Mouse (Mus musculus): Measurements from ENCODE around the gene Gm11595. TPM values are rescaled to one million over a fixed set of nuclear protein-coding genes. Genes with fewer than 3 reads are reported as not detected.
"Not testable (repeated sequence)": the region's sequence is repeated elsewhere in the genome, so short reads cannot be mapped to it uniquely, and the experiment has no call there.

Gm11595 gene
- polyA plus RNA-seq (2014; fragmentation: Nextera tagmentation; extraction: Ambion mirVana), result not detected in 2 replicates

GRCm38 (mm10) chr11:99772813-99773212, at the start of gene Gm11595:
Gene Gm11595 (minus strand): TSS chr11:99772913.
- DNase-seq (ENCODE audit: low spot score); H3K36me3 ChIP-seq (ENCODE audit: control insufficient read depth, insufficient read depth, low read length); H3K4me1 ChIP-seq (replicated peaks; ENCODE audit: control insufficient read depth, insufficient read depth, low read length); H3K4me3 ChIP-seq (ENCODE audit: low read depth, low read length); H3K9ac ChIP-seq (ENCODE audit: low read depth, low read length); H3K27ac ChIP-seq (ENCODE audit: low read depth, low read length); H3K27me3 ChIP-seq (replicated peaks; ENCODE audit: control insufficient read depth, insufficient read depth, low read length); H3K4me2 ChIP-seq; H3K9me3 ChIP-seq (ENCODE audit: control insufficient read depth, low read length); ATAC-seq (replicated peaks; ENCODE audit: low FRiP score): not testable (repeated sequence)

GRCm38 (mm10) chr11:99815566-99815965, 42.9 kb upstream of the Gm11595 start, which contains the start of gene Gm11564:
Gene Gm11564 (minus strand): TSS chr11:99815666.
- not testable (repeated sequence) for H3K27ac ChIP-seq (ENCODE audit: low read depth, low read length); H3K4me3 ChIP-seq (ENCODE audit: low read depth, low read length); H3K9me3 ChIP-seq (ENCODE audit: control insufficient read depth, low read length); H3K9ac ChIP-seq (ENCODE audit: low read depth, low read length); H3K4me2 ChIP-seq; H3K36me3 ChIP-seq (ENCODE audit: control insufficient read depth, insufficient read depth, low read length); DNase-seq (ENCODE audit: low spot score); H3K4me1 ChIP-seq (replicated peaks; ENCODE audit: control insufficient read depth, insufficient read depth, low read length); ATAC-seq (replicated peaks; ENCODE audit: low FRiP score); H3K27me3 ChIP-seq (replicated peaks; ENCODE audit: control insufficient read depth, insufficient read depth, low read length)
- WGBS, result 86% methylated on average over 2 of the region's 2 CpGs

- H3K27me3 ChIP-seq (replicated peaks; ENCODE audit: control insufficient read depth, insufficient read depth, low read length); H3K4me2 ChIP-seq; DNase-seq (ENCODE audit: low spot score); H3K9ac ChIP-seq (ENCODE audit: low read depth, low read length); H3K4me1 ChIP-seq (replicated peaks; ENCODE audit: control insufficient read depth, insufficient read depth, low read length); H3K4me3 ChIP-seq (ENCODE audit: low read depth, low read length); H3K27ac ChIP-seq (ENCODE audit: low read depth, low read length); ATAC-seq (replicated peaks; ENCODE audit: low FRiP score); H3K9me3 ChIP-seq (ENCODE audit: control insufficient read depth, low read length); H3K36me3 ChIP-seq (ENCODE audit: control insufficient read depth, insufficient read depth, low read length): not testable (repeated sequence)
These were observed 37.1 kb upstream of the Gm11595 start, which contains the start of gene Krtap4-13 for GRCm38 (mm10) chr11:99809792-99810191. Gene Krtap4-13 (minus strand): TSS chr11:99809892.

GRCm38 (mm10) chr11:99804346-99804745, 31.6 kb upstream of the Gm11595 start, which contains the start of gene Gm11554:
Gene Gm11554 (minus strand): TSS chr11:99804446.
- not testable (repeated sequence) for H3K36me3 ChIP-seq (ENCODE audit: control insufficient read depth, insufficient read depth, low read length); ATAC-seq (replicated peaks; ENCODE audit: low FRiP score)
- WGBS, result no CpG with 5 or more reads among the region's 1 CpGs

GRCm38 (mm10) chr11:99798832-99799231, 26.1 kb upstream of the Gm11595 start, which contains the start of gene Gm11569:
Gene Gm11569 (minus strand): TSS chr11:99798932.
- not testable (repeated sequence) for H3K9me3 ChIP-seq (ENCODE audit: control insufficient read depth, low read length); H3K27me3 ChIP-seq (replicated peaks; ENCODE audit: control insufficient read depth, insufficient read depth, low read length); H3K36me3 ChIP-seq (ENCODE audit: control insufficient read depth, insufficient read depth, low read length); ATAC-seq (replicated peaks; ENCODE audit: low FRiP score); DNase-seq (ENCODE audit: low spot score); H3K4me2 ChIP-seq; H3K9ac ChIP-seq (ENCODE audit: low read depth, low read length); H3K27ac ChIP-seq (ENCODE audit: low read depth, low read length); H3K4me3 ChIP-seq (ENCODE audit: low read depth, low read length); H3K4me1 ChIP-seq (replicated peaks; ENCODE audit: control insufficient read depth, insufficient read depth, low read length)
- no CpG with 5 or more reads among the region's 1 CpGs for WGBS

More at GRCm38 (mm10) chr11:99804346-99804745, 31.6 kb upstream of the Gm11595 start, which contains the start of gene Gm11554:
- H3K9me3 ChIP-seq (ENCODE audit: control insufficient read depth, low read length); H3K4me2 ChIP-seq; H3K4me1 ChIP-seq (replicated peaks; ENCODE audit: control insufficient read depth, insufficient read depth, low read length); H3K27ac ChIP-seq (ENCODE audit: low read depth, low read length); H3K9ac ChIP-seq (ENCODE audit: low read depth, low read length); DNase-seq (ENCODE audit: low spot score); H3K27me3 ChIP-seq (replicated peaks; ENCODE audit: control insufficient read depth, insufficient read depth, low read length); H3K4me3 ChIP-seq (ENCODE audit: low read depth, low read length): not testable (repeated sequence)

GRCm38 (mm10) chr11:99793367-99793766, 20.7 kb upstream of the Gm11595 start, which contains the start of gene Gm11596:
Gene Gm11596 (minus strand): TSS chr11:99793467.
- ATAC-seq (replicated peaks; ENCODE audit: low FRiP score) (no peak), DNase-seq (ENCODE audit: low spot score) (no peak)
- H3K9ac ChIP-seq (ENCODE audit: low read depth, low read length), result no peak within 1 kb of the TSS
- no peak within 1 kb of the TSS for H3K27ac ChIP-seq (ENCODE audit: low read depth, low read length)
- 75% methylated on average over 2 of the region's 2 CpGs for WGBS
- no peaks in the 10 kb centered on the region for H3K27me3 ChIP-seq (replicated peaks; ENCODE audit: control insufficient read depth, insufficient read depth, low read length)
- H3K4me2 ChIP-seq, result no peak within 1 kb of the TSS
- no peaks in the 10 kb centered on the region for H3K4me1 ChIP-seq (replicated peaks; ENCODE audit: control insufficient read depth, insufficient read depth, low read length)
- no peaks in the 10 kb centered on the region for H3K9me3 ChIP-seq (ENCODE audit: control insufficient read depth, low read length)
- H3K4me3 ChIP-seq (ENCODE audit: low read depth, low read length), result no peak within 1 kb of the TSS
- no peaks in the 10 kb centered on the region for H3K36me3 ChIP-seq (ENCODE audit: control insufficient read depth, insufficient read depth, low read length)

GRCm38 (mm10) chr11:99784900-99785299, 12.2 kb upstream of the Gm11595 start, which contains the start of gene Krtap4-9:
Gene Krtap4-9 (plus strand): TSS chr11:99785200.
- H3K4me2 ChIP-seq; H3K27ac ChIP-seq (ENCODE audit: low read depth, low read length); H3K4me1 ChIP-seq (replicated peaks; ENCODE audit: control insufficient read depth, insufficient read depth, low read length); H3K4me3 ChIP-seq (ENCODE audit: low read depth, low read length); H3K9me3 ChIP-seq (ENCODE audit: control insufficient read depth, low read length); H3K27me3 ChIP-seq (replicated peaks; ENCODE audit: control insufficient read depth, insufficient read depth, low read length); H3K36me3 ChIP-seq (ENCODE audit: control insufficient read depth, insufficient read depth, low read length); H3K9ac ChIP-seq (ENCODE audit: low read depth, low read length); ATAC-seq (replicated peaks; ENCODE audit: low FRiP score); DNase-seq (ENCODE audit: low spot score): not testable (repeated sequence)

- H3K9me3 ChIP-seq (ENCODE audit: control insufficient read depth, low read length), result no peaks in the 10 kb centered on the region
- ATAC-seq (replicated peaks; ENCODE audit: low FRiP score), result no peak
- no peak within 1 kb of the TSS for H3K9ac ChIP-seq (ENCODE audit: low read depth, low read length)
- no peak within 1 kb of the TSS for H3K4me2 ChIP-seq
- no peak within 1 kb of the TSS for H3K27ac ChIP-seq (ENCODE audit: low read depth, low read length)
- no peak within 1 kb of the TSS for H3K4me3 ChIP-seq (ENCODE audit: low read depth, low read length)
- H3K36me3 ChIP-seq (ENCODE audit: control insufficient read depth, insufficient read depth, low read length), result no peaks in the 10 kb centered on the region
- no peaks in the 10 kb centered on the region for H3K4me1 ChIP-seq (replicated peaks; ENCODE audit: control insufficient read depth, insufficient read depth, low read length)
- H3K27me3 ChIP-seq (replicated peaks; ENCODE audit: control insufficient read depth, insufficient read depth, low read length), result no peaks in the 10 kb centered on the region
- 90% methylated on average over 2 of the region's 2 CpGs for WGBS
- DNase-seq (ENCODE audit: low spot score), result no peak
These were observed 7.9 kb upstream of the Gm11595 start, which contains the start of gene Krtap4-8 for GRCm38 (mm10) chr11:99780604-99781003. Gene Krtap4-8 (minus strand): TSS chr11:99780704.

GRCm38 (mm10) chr11:99778401-99778800, 5.7 kb upstream of the Gm11595 start:
- 68% methylated on average over 7 of the region's 7 CpGs for WGBS

More at GRCm38 (mm10) chr11:99778401-99778800, 5.7 kb upstream of the Gm11595 start:
- Histone ChIP-seq H3K4me3 (ENCODE audit: low read depth, low read length) (no peak overlapping the region), H3K9me3 (ENCODE audit: control insufficient read depth, low read length) (no peaks in the 10 kb centered on the region), H3K4me2 (no peak overlapping the region), H3K27ac (ENCODE audit: low read depth, low read length) (no peak overlapping the region), H3K9ac (ENCODE audit: low read depth, low read length) (no peak overlapping the region), H3K36me3 (ENCODE audit: control insufficient read depth, insufficient read depth, low read length) (no peaks in the 10 kb centered on the region), H3K4me1 (replicated peaks; ENCODE audit: control insufficient read depth, insufficient read depth, low read length) (no peaks in the 10 kb centered on the region), H3K27me3 (replicated peaks; ENCODE audit: control insufficient read depth, insufficient read depth, low read length) (no peaks in the 10 kb centered on the region)
- DNase-seq (ENCODE audit: low spot score) (no peak), ATAC-seq (replicated peaks; ENCODE audit: low FRiP score) (no peak)
